Mouse (Mus musculus): Measurements from ENCODE around the gene C1galt1. TPM values are rescaled to one million over a fixed set of nuclear protein-coding genes. Genes with fewer than 3 reads are reported as not detected.

The C1galt1 gene
- total and polyA plus RNA-seq, 2 experiments, result 4.7 to 29.8 TPM

DNA sequence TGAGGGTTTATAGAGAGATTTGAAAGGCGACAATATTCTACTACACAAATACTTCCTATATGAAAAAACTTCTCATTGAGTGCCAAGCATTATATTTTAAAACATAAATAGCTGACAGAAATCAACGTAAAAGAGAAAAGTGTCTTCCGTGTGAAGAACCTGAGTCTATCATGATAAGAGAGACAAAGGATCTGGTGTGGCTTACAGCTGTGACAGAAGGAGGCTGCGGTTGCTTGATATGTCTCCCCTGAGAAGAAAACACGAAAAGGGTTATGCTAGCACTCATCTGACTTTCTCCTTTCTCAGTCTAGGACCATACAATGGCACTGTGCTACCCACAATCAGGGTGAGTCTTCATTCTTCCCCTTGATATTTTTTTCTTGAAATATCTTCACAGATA, 51.7 kb downstream of the C1galt1 start:
- H3K27me3 ChIP-seq (ENCODE audit: control insufficient read depth, insufficient read depth, low read length), result no peaks in the 10 kb centered on the region
- DNase-seq (ENCODE audit: extremely low read depth, low read depth, low spot score), result no peak
- no peaks in the 10 kb centered on the region for H3K79me2 ChIP-seq (ENCODE audit: control insufficient read depth, insufficient read depth, low read length)
- no peak overlapping the region for H3K9ac ChIP-seq (ENCODE audit: low read depth, low read length)
- TF ChIP-seq CTCF (IDR thresholded peaks at IDR 0.05; ENCODE audit: low read depth, low read length) (no peak), POLR2A (IDR thresholded peaks at IDR 0.05; ENCODE audit: extremely low read depth, insufficient read depth, low read length) (no peak)
- H3K27ac ChIP-seq (replicated peaks; ENCODE audit: insufficient read depth, low read depth, low read length), result no peak overlapping the region
- H3K4me3 ChIP-seq (ENCODE audit: insufficient read depth, low read depth, low read length), result no peak overlapping the region
- H3K36me3 ChIP-seq (ENCODE audit: control insufficient read depth, insufficient read depth, low read length), result no peaks in the 10 kb centered on the region
- H3K4me1 ChIP-seq (ENCODE audit: control insufficient read depth, insufficient read depth, low read length), result no peaks in the 10 kb centered on the region
- 87% methylated on average over 5 of the region's 5 CpGs for WGBS

DNA sequence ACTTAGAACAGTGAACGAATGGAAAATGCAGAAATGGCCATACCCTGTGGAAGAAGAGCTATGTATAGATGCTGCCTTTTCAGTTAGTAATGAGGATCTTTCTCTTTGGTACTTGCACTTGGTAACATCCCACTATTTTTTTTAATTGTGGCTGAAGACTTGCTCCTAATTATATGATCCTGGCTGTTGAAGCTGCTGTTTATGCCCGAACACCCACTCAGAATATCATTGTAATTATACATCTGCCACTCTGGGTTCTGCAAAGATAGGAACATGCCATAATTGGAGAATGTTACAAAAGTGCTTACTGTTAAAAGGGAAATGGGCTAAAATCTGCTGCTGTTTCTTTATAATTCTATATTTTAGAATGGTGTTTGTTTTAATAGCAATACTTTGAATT, 67.4 kb downstream of the C1galt1 start:
- Histone ChIP-seq H3K27me3 (ENCODE audit: control insufficient read depth, insufficient read depth, low read length) (no peaks in the 10 kb centered on the region), H3K79me2 (ENCODE audit: control insufficient read depth, insufficient read depth, low read length) (no peaks in the 10 kb centered on the region), H3K9ac (ENCODE audit: low read depth, low read length) (no peak overlapping the region), H3K36me3 (ENCODE audit: control insufficient read depth, insufficient read depth, low read length) (no peaks in the 10 kb centered on the region), H3K27ac (replicated peaks; ENCODE audit: insufficient read depth, low read depth, low read length) (no peak overlapping the region), H3K4me1 (ENCODE audit: control insufficient read depth, insufficient read depth, low read length) (no peaks in the 10 kb centered on the region), H3K4me3 (ENCODE audit: insufficient read depth, low read depth, low read length) (no peak overlapping the region)
- TF ChIP-seq CTCF (IDR thresholded peaks at IDR 0.05; ENCODE audit: low read depth, low read length) (no peak), POLR2A (IDR thresholded peaks at IDR 0.05; ENCODE audit: extremely low read depth, insufficient read depth, low read length) (no peak)
- WGBS, result 74% methylated on average over 2 of the region's 2 CpGs
- no peak for DNase-seq (ENCODE audit: extremely low read depth, low read depth, low spot score)

Other genes with a start within 250 kb of the C1galt1 start
- 1.0 and 4.7 TPM in 2 replicates for gene Asns, start 151.6 kb upstream of the C1galt1 start, total RNA-seq (2014; rRNA removed)
- 1.5 and 2.3 TPM in 2 replicates for gene Asns, start 151.6 kb upstream of the C1galt1 start, polyA plus RNA-seq (2012; rRNA removed)